Mouse (Mus musculus): ENCODE results near the gene Thpo.

DNA sequence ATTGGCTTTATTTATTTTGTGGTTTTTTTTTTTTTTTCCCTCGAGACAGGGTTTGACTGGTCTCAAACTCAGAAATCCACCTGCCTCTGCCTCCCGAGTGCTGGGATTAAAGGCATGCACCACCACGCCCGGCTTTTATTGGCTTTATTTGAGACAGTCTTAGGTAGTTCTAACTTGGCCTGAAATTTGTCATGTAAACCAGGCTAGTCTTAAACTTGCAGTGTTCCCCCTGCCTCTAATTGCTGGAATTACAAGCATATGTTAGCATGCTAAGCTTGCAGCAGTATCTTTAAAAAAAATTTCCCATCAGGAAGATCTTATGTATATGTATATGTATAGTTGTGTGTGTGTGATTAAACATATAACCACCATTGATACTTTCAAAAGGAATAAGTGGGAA is 57.6 kb downstream of the Thpo start:
- TF ChIP-seq EP300 (IDR thresholded peaks at IDR 0.05; ENCODE audit: low read depth in 1 of 2, low read length in 2 of 2) (no peak), MAX (IDR thresholded peaks at IDR 0.05; ENCODE audit: low read length) (no peak)

Measured in MEL (cell line).